Mouse (Mus musculus) lung, adult 2 months (tissue): Measurements from ENCODE around the gene Cep70.

ENCODE experiments used
- CTCF ChIP-seq: fragments of 200-500 bp; IDR thresholded peaks from 2 replicates; pipeline ENCODE4 v1.5.1; 2011; ENCODE audit warnings: mild to moderate bottlenecking, low read length, control low read depth; ENCODE audit not compliant: insufficient read depth
- POLR2A ChIP-seq: fragments of 200-500 bp; IDR thresholded peaks from 2 replicates; pipeline ENCODE4 v1.6.1; 2011; ENCODE audit warnings: low read depth, mild to moderate bottlenecking, control low read depth, low read length, borderline replicate concordance; ENCODE audit errors: extremely low read depth

GRCm38 (mm10) chr9:99325961-99326360 lies 82.8 kb downstream of the Cep70 start:
- TF ChIP-seq CTCF (no peak), POLR2A (no peak)
